Mouse (Mus musculus): Measurements from ENCODE around the gene Ctrc.

Ctrc gene

DNA sequence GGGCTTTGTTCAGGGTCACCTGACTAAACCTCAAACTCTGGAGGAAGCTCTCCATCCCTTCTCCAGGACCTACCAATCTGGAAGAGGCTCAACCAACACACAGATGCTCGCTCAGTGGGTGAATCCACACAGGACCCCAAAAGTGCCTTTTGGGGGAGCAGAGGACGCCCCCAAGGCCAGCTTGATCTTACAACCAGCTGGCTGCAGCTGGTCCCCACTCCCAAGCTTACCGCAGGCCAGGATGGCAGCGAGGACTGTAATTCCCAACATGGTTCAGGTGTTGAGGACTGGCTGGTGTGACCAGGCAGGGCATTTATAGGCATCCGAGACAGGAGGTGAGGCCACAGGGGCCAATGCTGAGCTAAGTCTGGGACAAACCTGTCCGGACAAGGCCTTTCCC lies at the start of gene Ctrc:
Gene Ctrc, minus strand, starts transcription at position 361 of the 400 bp plus-strand sequence.
- DNase-seq (ENCODE audit: low spot score), result no peak

DNA sequence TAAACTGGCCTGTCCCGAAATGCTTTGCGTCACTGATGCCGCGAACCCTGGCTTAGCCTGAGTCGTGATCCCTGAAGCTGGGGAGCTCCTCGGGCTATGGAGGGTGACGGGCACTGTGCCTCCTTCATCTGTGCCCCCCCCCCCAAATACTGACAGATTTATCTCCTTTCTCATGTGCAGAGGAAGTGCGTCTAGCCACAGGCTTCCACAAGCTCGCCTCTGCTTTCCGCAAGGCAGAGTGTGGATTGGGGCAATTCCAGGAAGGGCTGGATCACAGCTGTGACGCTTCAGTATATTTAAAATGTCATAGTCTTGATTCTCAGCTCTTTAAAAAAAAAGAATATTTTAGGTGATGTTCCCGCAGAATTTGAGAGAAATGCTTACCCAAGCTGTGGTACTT lies 49.6 kb upstream of the Ctrc start:
- no peak for DNase-seq (ENCODE audit: low spot score)

DNA sequence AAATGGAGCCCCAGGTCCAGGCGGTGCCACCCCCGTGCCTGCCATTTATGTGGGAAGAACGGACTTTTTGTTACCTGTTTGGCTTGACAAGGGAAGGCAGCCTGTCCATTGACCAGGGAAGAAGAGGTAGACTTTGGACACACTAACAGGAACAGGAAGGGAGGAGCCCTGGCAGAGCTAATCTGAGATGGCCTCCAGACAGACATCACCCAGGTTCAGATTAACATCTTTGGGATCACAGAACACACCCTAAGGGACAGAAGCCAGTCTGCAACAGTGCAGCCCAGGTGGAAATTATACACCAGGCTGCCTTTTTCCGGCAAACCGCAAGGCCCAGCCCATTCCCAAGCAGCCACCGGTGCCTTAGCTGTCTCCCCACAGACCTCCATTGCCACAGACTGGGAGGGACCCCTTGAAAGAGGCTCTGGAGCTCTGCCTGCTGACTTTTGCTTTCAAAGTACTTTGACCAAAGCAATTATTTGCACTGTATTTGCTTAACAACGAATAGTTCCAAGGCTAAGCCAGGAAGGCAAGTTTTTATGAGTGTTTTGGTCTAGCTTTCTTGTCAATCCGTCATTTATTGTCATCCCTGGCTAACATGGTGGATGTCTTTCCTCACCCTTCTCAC lies 47.1 kb upstream of the Ctrc start:
- no peak for DNase-seq (ENCODE audit: low spot score)

DNA sequence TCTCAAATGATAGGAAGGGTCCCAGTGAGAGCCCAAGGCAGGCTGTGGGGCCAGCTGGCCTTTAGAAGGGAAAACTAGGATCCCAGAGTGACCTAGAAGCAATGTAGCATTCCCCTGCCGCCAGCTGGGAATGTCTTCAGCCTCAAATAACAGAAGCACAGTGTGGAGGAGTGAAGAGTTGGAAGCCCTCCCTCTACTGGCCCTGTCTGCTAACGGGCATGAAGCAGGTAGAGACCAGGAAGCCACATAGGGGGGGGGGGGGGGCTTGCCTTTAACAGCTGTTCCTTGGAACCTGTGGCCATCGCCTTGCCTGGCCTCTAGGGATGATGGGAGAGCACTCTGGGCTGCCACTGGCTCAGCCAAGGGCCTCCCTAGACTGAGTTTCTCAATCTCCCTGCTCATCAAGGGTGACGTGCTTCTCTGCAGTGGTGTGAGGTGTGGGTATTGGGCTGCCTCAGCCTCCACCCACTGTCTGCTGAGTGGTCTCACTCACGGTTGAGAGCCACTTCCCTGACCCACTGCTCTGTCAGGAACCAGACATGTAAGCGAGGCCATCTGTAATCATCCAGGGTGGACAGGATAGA lies 40.3 kb upstream of the Ctrc start:
- no peak for DNase-seq (ENCODE audit: low spot score)

DNA sequence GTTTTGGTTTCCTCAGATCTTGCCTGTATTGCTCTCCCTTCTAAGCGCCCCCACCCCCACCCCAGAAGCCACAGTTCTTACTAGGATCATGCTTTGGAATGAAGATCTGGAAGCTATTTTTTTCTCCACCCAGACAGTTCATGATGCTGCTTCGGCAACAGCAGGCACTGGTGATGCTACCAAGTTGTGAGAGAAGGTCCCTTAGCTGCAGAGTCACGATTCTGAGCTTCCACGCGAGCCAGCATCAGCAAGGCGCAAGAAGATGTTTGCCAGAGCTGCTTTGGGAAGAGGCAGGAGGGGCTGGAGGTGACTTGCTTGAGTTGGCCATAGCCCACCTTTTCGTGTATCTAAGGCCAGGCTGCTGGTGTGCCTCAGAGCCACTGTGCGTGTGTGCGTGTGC lies 39.3 kb upstream of the Ctrc start:
- no peak for DNase-seq (ENCODE audit: low spot score)

DNA sequence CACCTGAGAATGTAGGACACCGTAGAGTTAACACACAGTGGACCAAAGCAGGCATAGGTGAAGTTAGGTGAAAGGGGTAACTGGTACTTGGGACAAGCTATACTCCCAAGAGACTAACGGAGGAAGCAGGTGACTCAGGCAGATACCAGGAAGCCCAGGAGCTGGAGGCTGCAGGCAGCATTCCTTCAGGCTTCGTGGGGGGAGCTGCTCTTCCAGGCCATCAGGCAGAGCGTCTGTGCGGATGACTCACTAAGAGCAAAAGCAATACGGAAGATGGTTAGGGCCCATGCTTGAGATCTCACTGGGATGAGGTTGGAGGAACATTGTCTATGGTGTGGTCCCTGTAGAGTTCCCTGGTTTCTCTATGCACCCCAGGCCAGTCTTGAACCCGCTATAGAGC lies 36.7 kb upstream of the Ctrc start:
- no peak for DNase-seq (ENCODE audit: low spot score)

DNA sequence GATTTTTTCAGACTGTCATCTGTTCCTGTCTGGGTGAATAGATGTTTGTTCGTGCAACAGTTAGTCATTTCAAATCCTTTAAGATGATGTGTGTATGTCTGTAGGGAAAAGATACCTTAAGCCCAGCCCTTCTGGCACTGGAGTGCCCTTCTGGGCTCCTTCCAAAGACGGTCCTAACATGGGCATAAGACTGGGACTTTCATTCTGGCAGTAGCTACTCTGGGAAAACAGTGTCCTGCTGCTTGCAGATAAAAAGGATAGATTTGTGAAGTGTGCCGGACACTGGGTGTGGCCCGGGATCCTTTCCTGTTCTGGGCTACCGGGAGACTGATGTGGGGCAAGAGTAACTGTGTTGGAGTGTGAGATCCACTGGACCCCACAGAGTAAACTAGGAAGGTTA lies 35.8 kb upstream of the Ctrc start:
- no peak for DNase-seq (ENCODE audit: low spot score)

DNA sequence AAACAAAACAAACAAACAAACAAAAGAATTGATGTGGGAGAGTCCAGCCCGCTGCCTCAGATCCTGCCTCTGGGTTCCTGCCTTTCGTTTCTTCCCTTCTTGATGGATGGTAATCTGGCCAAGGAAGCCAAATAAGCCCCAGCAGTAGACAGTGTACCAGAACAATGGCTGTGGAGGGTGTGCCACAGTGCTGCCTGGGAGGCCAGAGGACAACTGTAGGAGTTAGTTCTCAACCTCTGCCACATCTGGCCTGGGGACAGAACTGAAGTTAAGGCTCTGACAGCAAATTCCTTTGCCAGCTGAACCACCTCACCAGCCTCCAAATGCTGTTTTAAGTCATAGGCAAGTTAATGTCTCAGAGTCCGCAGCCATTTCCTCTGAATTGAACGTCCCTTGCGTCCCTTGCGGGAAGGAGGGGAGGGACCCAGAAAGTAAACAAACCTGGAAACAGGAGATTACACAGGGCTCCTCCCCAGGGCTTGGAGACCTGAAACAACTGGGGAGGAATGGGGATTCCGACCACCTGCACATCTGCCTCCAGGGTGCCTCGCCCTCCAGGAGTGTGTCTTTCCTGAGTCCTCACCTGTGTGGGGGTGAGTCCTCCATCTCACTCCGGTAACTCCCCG lies 35.2 kb upstream of the Ctrc start:
- no peak for DNase-seq (ENCODE audit: low spot score)

DNA sequence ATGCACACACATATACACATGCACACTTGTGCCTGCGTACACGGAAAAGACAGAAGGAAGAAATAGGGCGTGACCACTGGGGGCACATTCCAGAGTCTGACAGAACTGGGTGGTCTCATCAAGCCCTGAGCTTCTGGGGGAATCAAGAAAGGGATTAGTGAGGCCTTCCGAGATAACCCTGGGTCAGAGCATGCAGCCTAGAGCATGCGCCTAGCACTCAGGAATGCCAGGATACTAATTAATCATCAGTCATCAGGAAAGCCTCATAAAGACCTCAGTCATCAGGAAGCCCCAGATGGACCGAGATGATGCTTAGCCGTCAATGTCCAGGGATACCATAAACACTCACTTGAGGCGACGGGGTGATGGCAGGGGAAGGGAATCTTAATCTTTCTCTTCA lies 33.7 kb upstream of the Ctrc start:
- no peak for DNase-seq (ENCODE audit: low spot score)

DNA sequence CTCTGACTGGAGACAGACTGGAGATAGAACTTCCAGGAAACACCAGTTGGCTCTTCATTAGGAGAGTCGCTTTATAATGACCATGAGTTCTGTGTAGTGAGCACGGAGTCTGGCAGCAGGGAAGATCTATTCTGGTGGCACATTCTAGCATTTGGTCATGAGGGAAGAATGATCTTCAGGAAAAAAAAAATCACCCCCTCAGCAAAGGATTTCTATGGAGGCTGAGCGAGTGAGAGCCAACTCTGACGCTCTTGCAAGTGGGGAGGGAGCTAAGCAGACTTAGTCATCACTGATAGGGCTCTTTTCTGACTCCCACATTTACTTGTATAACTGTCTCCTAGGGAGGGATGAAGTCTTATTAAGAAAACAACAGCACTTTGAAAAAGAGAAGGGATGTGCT lies 32.9 kb upstream of the Ctrc start:
- no peak for DNase-seq (ENCODE audit: low spot score)

DNA sequence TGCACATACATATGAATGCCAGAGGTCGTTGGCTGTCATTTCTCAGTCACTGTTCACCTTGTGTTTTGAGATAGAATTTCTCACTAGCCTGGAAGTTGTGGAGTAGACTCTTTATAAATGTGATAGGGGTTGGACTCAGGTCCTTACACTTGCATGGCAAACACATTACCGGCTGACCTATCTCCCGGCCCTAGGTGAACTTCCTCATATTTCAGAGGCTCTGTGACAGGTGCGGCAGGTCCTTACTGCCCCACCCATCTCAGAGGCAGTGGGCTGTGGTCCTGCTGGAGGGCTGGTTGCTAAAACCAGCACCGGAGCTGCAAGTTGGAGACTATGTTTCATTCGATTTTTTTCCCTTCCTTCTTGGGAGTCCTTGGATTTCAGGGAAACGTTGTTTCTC lies 32.5 kb upstream of the Ctrc start:
- no peak for DNase-seq (ENCODE audit: low spot score)

DNA sequence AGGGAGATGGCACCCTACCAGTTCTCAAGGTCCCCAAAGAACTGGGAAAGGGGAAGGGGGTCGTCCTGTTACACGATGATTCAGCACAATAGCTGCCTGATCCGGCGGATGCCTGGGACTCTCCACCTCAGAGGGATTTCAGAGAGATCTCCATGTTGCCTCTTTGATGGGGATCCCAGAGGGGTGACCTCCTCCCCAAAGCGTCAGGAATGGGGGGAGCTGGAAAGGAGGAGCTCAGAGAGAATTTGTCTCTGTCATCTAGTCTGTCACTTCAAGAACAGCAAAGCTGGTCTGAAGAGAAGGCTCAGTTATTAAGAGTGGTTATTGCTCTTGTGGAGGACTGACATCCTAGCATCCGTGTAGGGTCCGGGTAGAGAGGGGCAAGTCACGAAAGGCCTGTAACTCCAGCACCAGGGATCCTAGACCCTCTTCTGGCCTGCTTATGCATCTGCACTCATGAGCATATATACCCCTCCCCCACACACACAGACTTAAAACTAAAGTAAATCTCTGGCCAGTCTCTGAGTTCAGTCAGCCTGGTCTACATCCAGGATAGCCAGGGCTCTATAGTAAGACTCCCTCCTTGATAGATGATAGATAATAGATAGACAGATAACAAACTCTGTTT lies 29.4 kb upstream of the Ctrc start:
- no peak for DNase-seq (ENCODE audit: low spot score)

DNA sequence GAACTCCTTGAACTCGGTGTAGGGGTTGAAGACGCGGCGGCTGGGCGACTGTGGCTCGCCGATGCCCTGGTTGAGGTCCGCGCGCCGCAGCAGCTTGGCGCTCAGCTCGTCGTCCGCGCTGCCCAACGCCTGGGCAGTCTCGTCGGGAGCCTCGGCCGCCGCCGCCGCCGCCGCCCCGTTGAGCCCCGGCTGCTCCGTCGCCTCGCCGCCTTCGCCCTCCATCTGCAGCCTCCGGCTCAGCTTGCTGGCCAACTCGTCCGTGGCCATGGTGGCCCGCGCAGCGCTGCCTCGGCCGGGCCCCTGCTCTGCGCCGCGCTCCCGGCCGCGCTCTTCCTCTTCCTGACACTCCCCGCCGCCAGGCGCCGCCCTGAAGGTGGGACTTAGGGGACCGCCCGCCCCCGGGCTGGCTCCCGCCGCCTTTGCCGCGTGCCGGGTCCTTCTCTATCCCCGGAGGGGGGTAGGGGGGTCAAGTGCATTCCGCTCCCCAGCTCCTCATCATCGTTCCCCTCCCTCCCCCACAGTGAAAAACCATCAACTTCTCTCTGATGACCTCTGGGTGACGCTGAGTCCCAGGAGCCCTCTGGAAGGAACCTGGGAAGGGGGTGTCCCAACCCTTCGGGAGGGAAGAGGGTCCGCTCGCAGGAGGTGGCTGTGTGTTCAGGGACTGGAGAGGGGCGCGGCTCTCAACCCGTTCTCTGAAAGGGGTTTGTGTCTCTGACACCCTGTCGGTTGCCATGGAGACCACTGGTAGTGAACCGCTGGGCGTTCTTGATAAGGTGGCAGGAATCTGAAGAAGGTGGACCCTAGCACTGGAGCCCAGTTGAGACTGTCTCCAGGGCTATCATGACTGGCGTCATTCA lies 28.7 kb upstream of the Ctrc start, which contains the start of gene Efhd2:
Gene Efhd2, minus strand, starts transcription at position 320 of the 860 bp plus-strand sequence.
- peak; percentile 91 for DNase-seq (ENCODE audit: low spot score)

DNA sequence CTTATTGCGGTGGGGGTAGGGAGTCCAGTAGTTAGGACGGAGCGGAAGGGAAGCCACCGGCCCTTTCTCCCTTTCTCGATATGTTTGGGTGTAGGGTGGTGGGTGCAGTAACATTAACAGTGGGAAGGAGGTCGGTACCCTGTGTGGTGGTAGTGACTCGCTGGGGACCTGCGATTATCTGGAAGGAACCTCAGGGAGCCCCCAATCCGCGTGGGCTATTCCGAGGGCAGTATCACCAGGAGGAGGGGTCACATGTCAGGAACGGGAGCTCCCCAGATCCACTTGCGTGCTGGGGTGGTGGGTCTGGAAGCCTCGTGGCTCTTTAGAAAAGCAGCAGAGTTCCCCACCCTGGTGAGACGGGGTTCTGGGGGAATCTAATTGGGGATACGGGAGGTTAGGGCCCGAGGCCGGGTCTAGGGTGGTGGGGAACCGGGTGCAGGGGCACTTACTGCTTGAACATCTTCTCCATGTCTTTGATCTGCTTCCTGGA lies 28.0 kb upstream of the Ctrc start:
- DNase-seq (ENCODE audit: low spot score), result no peak

DNA sequence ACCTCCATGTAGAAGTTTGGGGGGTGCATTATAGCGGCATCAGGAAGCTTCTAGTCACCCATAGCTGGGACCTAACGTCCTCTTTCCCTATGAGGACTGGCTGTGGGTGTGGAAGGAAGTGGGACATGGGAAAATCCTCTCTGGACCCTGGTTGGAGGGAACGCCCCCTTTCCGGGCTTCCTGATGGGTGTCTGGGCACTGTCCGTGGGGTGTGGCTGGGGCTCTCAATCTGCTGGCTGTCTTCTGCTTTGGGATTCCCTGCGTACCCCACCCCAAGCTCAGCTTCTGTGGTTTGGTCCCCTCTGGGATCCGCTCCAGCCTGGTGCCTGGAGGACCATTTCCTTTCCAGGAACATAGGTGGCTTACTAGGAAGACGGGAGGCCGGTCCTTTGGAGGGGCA lies 26.8 kb upstream of the Ctrc start:
- DNase-seq (ENCODE audit: low spot score), result no peak

DNA sequence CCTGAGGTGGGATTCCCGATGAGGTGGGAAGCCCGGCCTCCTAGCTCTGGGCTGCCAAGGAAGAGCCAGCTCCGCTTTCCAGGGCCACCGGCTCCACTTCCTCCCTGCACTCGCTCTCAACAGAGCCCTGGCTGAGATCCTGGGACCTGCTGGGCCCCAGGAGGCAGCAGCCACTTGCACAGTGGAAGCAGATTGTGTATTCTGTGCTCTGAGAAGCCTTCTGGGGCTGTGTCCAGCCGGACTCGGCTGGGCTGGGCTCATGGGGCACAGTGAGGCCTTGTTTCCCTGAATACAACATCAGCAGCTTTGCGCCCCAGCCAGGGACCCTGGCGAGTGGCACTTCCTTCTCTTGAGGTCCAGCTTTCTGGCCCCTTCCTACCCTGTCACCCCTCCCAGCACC lies 25.8 kb upstream of the Ctrc start:
- DNase-seq (ENCODE audit: low spot score), result no peak

DNA sequence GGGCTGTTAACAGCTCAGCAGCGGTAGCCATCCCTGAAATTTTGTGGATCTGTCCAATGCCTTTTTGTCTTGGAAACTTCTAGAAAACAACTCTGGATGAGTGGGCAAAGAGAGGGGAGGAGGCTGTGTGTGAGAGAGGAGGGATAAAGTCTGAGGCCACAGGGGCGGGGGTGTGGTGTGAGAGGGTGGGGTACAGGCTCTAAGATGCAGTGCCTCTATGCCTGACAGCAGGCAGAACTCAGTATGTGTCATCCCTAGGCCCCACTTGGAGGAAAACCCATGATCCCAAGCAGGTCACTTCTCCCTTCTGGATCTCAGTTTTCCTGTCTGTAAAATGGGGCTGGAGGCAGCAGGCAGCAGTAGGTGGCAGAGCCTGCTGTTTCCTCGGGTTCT lies 25.2 kb upstream of the Ctrc start:
- no peak for DNase-seq (ENCODE audit: low spot score)

DNA sequence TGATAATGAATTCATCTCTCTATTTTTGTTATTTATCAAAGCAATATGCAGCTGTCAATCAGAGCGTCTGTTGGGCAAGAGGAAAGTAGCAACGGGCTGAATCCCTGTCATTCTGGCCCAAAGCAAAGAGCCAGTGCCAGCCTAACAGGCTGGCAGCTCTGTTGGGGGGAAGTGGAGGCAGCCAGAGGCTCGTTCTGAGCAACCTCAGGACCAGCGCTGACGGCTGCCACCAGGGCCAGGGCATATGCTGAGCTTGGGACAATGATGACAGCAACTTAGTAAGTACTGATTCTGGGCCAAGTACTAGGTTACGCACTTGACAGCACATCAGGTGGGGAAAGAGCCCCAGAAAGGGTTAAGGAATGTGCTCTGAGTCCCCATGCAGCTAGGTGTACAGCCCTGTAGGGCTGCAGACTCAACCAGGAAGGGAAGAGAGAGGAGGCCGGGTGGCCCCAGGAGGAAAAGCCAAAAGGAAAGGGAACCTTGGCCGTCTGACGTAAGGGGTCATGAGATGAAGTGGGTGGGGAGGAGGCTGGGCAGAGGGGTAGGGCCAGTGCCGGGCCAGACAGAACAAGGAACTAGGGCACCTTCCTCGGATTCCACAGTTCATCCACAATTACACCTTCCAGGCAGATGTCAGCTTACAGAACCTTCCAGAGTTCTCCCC lies 24.6 kb upstream of the Ctrc start:
- DNase-seq (ENCODE audit: low spot score), result no peak

DNA sequence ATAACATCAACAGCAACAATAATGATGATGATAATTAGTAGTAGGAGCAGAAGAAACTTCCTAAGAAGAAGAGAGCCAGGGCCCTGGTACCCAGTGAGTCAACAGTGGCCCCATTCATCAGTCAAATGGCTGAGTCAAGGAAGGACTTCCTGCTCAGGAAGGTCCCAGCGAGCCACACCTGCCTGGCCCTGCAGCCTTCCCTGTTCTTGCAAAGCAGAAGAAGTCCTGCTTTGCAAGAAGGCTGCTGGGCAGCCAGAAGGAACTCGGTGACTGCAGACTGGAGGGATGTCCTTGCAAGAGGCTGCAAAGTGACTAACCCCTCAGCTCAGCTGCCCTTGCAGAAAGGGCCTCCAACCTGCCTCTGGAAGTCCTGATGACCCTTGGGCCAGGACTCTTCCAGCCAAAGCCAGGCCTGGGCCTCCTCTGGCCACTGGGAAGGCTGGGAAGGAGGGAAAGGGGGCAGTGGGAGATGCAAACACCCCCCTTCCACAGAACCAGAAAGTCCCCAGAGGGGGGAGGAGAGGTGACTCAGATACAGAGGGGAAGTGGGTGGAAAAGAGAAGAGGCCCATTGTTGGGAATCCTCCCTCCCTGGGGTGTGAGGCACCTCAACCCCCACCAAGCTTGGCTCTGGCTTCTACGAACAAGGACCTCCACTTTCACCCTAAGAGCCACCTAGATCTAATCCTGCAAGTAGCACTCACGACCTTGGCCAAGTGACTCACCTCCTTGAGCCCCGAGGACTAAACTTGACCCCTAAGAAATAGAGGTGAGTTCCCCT lies 23.5 kb upstream of the Ctrc start:
- DNase-seq (ENCODE audit: low spot score), result no peak

DNA sequence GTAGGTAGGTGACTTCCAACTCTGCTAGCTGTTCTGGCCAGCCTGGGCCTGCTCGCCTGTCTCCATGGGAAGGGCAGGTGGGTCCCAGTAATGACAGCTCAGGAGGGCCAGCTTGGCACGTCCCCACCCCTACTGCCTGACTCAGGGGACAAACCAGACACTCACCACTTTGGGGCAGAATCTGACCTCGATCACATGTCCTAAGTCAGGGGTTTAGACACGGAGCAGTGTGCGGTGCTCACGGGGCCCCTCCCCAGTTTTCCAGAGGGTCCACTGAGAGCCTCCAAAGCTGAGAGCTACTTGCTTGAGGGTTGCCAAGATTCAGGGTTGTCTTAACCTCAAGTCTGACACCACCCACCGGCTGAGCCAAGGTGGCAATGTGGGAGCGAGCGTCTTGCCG lies 21.9 kb upstream of the Ctrc start:
- no peak for DNase-seq (ENCODE audit: low spot score)

DNA sequence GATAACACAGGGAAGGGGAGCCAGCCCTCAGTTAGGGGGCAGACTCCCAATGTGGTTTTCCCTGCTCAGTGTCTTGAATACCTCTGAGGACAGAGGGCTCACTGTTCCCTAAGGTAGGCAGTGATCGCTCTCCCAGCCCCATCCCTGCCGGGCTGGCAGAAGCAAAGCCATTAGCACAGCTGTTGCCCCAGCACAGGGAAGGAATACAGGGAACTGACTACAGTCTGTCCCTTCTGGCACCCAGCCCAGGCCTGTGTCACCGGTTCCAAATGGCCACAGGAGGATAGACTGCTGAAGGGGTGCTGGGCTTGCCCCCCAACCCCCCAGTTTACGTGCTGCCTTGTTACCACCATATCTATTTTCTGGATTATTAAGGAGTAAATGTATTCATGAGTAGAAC lies 21.3 kb upstream of the Ctrc start:
- no peak for DNase-seq (ENCODE audit: low spot score)
